Mouse (Mus musculus): ENCODE measurements around the gene Bach2. TPM values are rescaled to one million over a fixed set of nuclear protein-coding genes. Genes with fewer than 3 reads are reported as not detected.

Bach2 gene
- polyA plus RNA-seq, 1 experiment from 2014 or later, result 4.8 TPM

- Histone ChIP-seq H3K4me2 (no peak overlapping the region), H3K27me3 (replicated peaks; ENCODE audit: control insufficient read depth, insufficient read depth, low read length) (no peaks in the 10 kb centered on the region), H3K27ac (ENCODE audit: low read depth, low read length) (no peak overlapping the region), H3K9me3 (ENCODE audit: control insufficient read depth, low read length) (no peaks in the 10 kb centered on the region), H3K36me3 (ENCODE audit: control insufficient read depth, insufficient read depth, low read length) (no peaks in the 10 kb centered on the region), H3K4me1 (replicated peaks; ENCODE audit: control insufficient read depth, insufficient read depth, low read length) (no peaks in the 10 kb centered on the region), H3K9ac (ENCODE audit: low read depth, low read length) (no peak overlapping the region), H3K4me3 (ENCODE audit: low read depth, low read length) (no peak overlapping the region)
- ATAC-seq (replicated peaks; ENCODE audit: low FRiP score), result no peak
- DNase-seq (ENCODE audit: low spot score), result no peak
- WGBS, result 87% methylated on average over 20 of the region's 20 CpGs
Measured at GRCm38 (mm10) chr4:32262825-32263684, 24.5 kb downstream of the Bach2 start.

GRCm38 (mm10) chr4:32263685-32264038 lies 25.1 kb downstream of the Bach2 start:
- H3K4me1 ChIP-seq (replicated peaks; ENCODE audit: control insufficient read depth, insufficient read depth, low read length), result no peaks in the 10 kb centered on the region
- no peak overlapping the region for H3K9ac ChIP-seq (ENCODE audit: low read depth, low read length)
- H3K27me3 ChIP-seq (replicated peaks; ENCODE audit: control insufficient read depth, insufficient read depth, low read length), result no peaks in the 10 kb centered on the region
- no peak overlapping the region for H3K4me3 ChIP-seq (ENCODE audit: low read depth, low read length)
- H3K9me3 ChIP-seq (ENCODE audit: control insufficient read depth, low read length), result no peaks in the 10 kb centered on the region
- 63% methylated on average over 10 of the region's 10 CpGs for WGBS
- no peak overlapping the region for H3K27ac ChIP-seq (ENCODE audit: low read depth, low read length)
- ATAC-seq (replicated peaks; ENCODE audit: low FRiP score) (no peak), DNase-seq (ENCODE audit: low spot score) (no peak)
- no peaks in the 10 kb centered on the region for H3K36me3 ChIP-seq (ENCODE audit: control insufficient read depth, insufficient read depth, low read length)
- no peak overlapping the region for H3K4me2 ChIP-seq

GRCm38 (mm10) chr4:32264892-32265291 lies 26.3 kb downstream of the Bach2 start:
- DNase-seq (ENCODE audit: low spot score) (no peak), ATAC-seq (replicated peaks; ENCODE audit: low FRiP score) (no peak)
- Histone ChIP-seq H3K36me3 (ENCODE audit: control insufficient read depth, insufficient read depth, low read length) (no peaks in the 10 kb centered on the region), H3K4me1 (replicated peaks; ENCODE audit: control insufficient read depth, insufficient read depth, low read length) (no peaks in the 10 kb centered on the region), H3K4me2 (no peak overlapping the region), H3K27me3 (replicated peaks; ENCODE audit: control insufficient read depth, insufficient read depth, low read length) (no peaks in the 10 kb centered on the region), H3K9ac (ENCODE audit: low read depth, low read length) (no peak overlapping the region), H3K4me3 (ENCODE audit: low read depth, low read length) (no peak overlapping the region), H3K27ac (ENCODE audit: low read depth, low read length) (no peak overlapping the region), H3K9me3 (ENCODE audit: control insufficient read depth, low read length) (no peaks in the 10 kb centered on the region)
- WGBS, result 75% methylated on average over 8 of the region's 8 CpGs

GRCm38 (mm10) chr4:32266731-32267130 lies 28.1 kb downstream of the Bach2 start:
- H3K27ac ChIP-seq (ENCODE audit: low read depth, low read length), result no peak overlapping the region
- no peak overlapping the region for H3K4me2 ChIP-seq
- DNase-seq (ENCODE audit: low spot score) (no peak), ATAC-seq (replicated peaks; ENCODE audit: low FRiP score) (no peak)
- H3K4me1 ChIP-seq (replicated peaks; ENCODE audit: control insufficient read depth, insufficient read depth, low read length), result no peaks in the 10 kb centered on the region
- H3K27me3 ChIP-seq (replicated peaks; ENCODE audit: control insufficient read depth, insufficient read depth, low read length), result no peaks in the 10 kb centered on the region
- no peaks in the 10 kb centered on the region for H3K36me3 ChIP-seq (ENCODE audit: control insufficient read depth, insufficient read depth, low read length)
- 81% methylated on average over 6 of the region's 6 CpGs for WGBS
- H3K4me3 ChIP-seq (ENCODE audit: low read depth, low read length), result no peak overlapping the region
- no peak overlapping the region for H3K9ac ChIP-seq (ENCODE audit: low read depth, low read length)
- no peaks in the 10 kb centered on the region for H3K9me3 ChIP-seq (ENCODE audit: control insufficient read depth, low read length)

GRCm38 (mm10) chr4:32268042-32268441 lies 29.4 kb downstream of the Bach2 start:
- no peak overlapping the region for H3K4me3 ChIP-seq (ENCODE audit: low read depth, low read length)
- H3K27me3 ChIP-seq (replicated peaks; ENCODE audit: control insufficient read depth, insufficient read depth, low read length), result no peaks in the 10 kb centered on the region
- no peak for DNase-seq (ENCODE audit: low spot score)
- ATAC-seq (replicated peaks; ENCODE audit: low FRiP score), result no peak
- no peaks in the 10 kb centered on the region for H3K4me1 ChIP-seq (replicated peaks; ENCODE audit: control insufficient read depth, insufficient read depth, low read length)
- no peaks in the 10 kb centered on the region for H3K9me3 ChIP-seq (ENCODE audit: control insufficient read depth, low read length)
- H3K4me2 ChIP-seq, result no peak overlapping the region
- WGBS, result 93% methylated on average over 1 of the region's 1 CpGs
- H3K9ac ChIP-seq (ENCODE audit: low read depth, low read length), result no peak overlapping the region
- no peak overlapping the region for H3K27ac ChIP-seq (ENCODE audit: low read depth, low read length)
- H3K36me3 ChIP-seq (ENCODE audit: control insufficient read depth, insufficient read depth, low read length), result no peaks in the 10 kb centered on the region

GRCm38 (mm10) chr4:32272398-32272797 lies 33.8 kb downstream of the Bach2 start:
- no peak for DNase-seq (ENCODE audit: low spot score)
- no peak overlapping the region for H3K4me2 ChIP-seq
- H3K36me3 ChIP-seq (ENCODE audit: control insufficient read depth, insufficient read depth, low read length), result no peaks in the 10 kb centered on the region
- no peak overlapping the region for H3K4me3 ChIP-seq (ENCODE audit: low read depth, low read length)
- no peak overlapping the region for H3K27ac ChIP-seq (ENCODE audit: low read depth, low read length)
- ATAC-seq (replicated peaks; ENCODE audit: low FRiP score), result no peak
- H3K9me3 ChIP-seq (ENCODE audit: control insufficient read depth, low read length), result no peaks in the 10 kb centered on the region
- H3K27me3 ChIP-seq (replicated peaks; ENCODE audit: control insufficient read depth, insufficient read depth, low read length), result no peaks in the 10 kb centered on the region
- WGBS, result 80% methylated on average over 5 of the region's 5 CpGs
- H3K9ac ChIP-seq (ENCODE audit: low read depth, low read length), result no peak overlapping the region
- no peaks in the 10 kb centered on the region for H3K4me1 ChIP-seq (replicated peaks; ENCODE audit: control insufficient read depth, insufficient read depth, low read length)

GRCm38 (mm10) chr4:32274776-32275294 lies 36.2 kb downstream of the Bach2 start:
- H3K9ac ChIP-seq (ENCODE audit: low read depth, low read length), result no peak overlapping the region
- H3K4me2 ChIP-seq, result no peak overlapping the region
- no peaks in the 10 kb centered on the region for H3K9me3 ChIP-seq (ENCODE audit: control insufficient read depth, low read length)
- DNase-seq (ENCODE audit: low spot score) (no peak), ATAC-seq (replicated peaks; ENCODE audit: low FRiP score) (no peak)
- no peaks in the 10 kb centered on the region for H3K36me3 ChIP-seq (ENCODE audit: control insufficient read depth, insufficient read depth, low read length)
- 80% methylated on average over 6 of the region's 6 CpGs for WGBS
- H3K27me3 ChIP-seq (replicated peaks; ENCODE audit: control insufficient read depth, insufficient read depth, low read length), result no peaks in the 10 kb centered on the region
- H3K4me3 ChIP-seq (ENCODE audit: low read depth, low read length), result no peak overlapping the region
- no peak overlapping the region for H3K27ac ChIP-seq (ENCODE audit: low read depth, low read length)
- no peaks in the 10 kb centered on the region for H3K4me1 ChIP-seq (replicated peaks; ENCODE audit: control insufficient read depth, insufficient read depth, low read length)

GRCm38 (mm10) chr4:32279842-32280241 lies 41.2 kb downstream of the Bach2 start:
- 95% methylated on average over 1 of the region's 1 CpGs for WGBS
- no peaks in the 10 kb centered on the region for H3K36me3 ChIP-seq (ENCODE audit: control insufficient read depth, insufficient read depth, low read length)
- H3K4me2 ChIP-seq, result no peak overlapping the region
- H3K27ac ChIP-seq (ENCODE audit: low read depth, low read length), result no peak overlapping the region
- DNase-seq (ENCODE audit: low spot score) (no peak), ATAC-seq (replicated peaks; ENCODE audit: low FRiP score) (no peak)
- no peaks in the 10 kb centered on the region for H3K27me3 ChIP-seq (replicated peaks; ENCODE audit: control insufficient read depth, insufficient read depth, low read length)
- H3K9ac ChIP-seq (ENCODE audit: low read depth, low read length), result no peak overlapping the region
- H3K4me1 ChIP-seq (replicated peaks; ENCODE audit: control insufficient read depth, insufficient read depth, low read length), result no peaks in the 10 kb centered on the region
- H3K9me3 ChIP-seq (ENCODE audit: control insufficient read depth, low read length), result no peaks in the 10 kb centered on the region
- H3K4me3 ChIP-seq (ENCODE audit: low read depth, low read length), result no peak overlapping the region

GRCm38 (mm10) chr4:32280401-32280800 lies 41.8 kb downstream of the Bach2 start:
- WGBS, result 30% methylated on average over 6 of the region's 6 CpGs
- no peaks in the 10 kb centered on the region for H3K36me3 ChIP-seq (ENCODE audit: control insufficient read depth, insufficient read depth, low read length)
- H3K4me1 ChIP-seq (replicated peaks; ENCODE audit: control insufficient read depth, insufficient read depth, low read length), result no peaks in the 10 kb centered on the region
- H3K27ac ChIP-seq (ENCODE audit: low read depth, low read length), result no peak overlapping the region
- no peak overlapping the region for H3K4me3 ChIP-seq (ENCODE audit: low read depth, low read length)
- H3K4me2 ChIP-seq, result no peak overlapping the region
- no peak for DNase-seq (ENCODE audit: low spot score)
- no peak; the same call in 1 of the 2 replicates for ATAC-seq (replicated peaks; ENCODE audit: low FRiP score)
- H3K27me3 ChIP-seq (replicated peaks; ENCODE audit: control insufficient read depth, insufficient read depth, low read length), result no peaks in the 10 kb centered on the region
- H3K9me3 ChIP-seq (ENCODE audit: control insufficient read depth, low read length), result no peaks in the 10 kb centered on the region
- H3K9ac ChIP-seq (ENCODE audit: low read depth, low read length), result no peak overlapping the region

Data from liver, embryonic 11.5 days (tissue).